In genomic region chr17:56078880-56079795, GRCm38 (mm10) we compare ENCODE assay signal across 8 mouse cellular contexts. TPM values are rescaled to one million over a fixed set of nuclear protein-coding genes. Genes with fewer than 3 reads are reported as not detected.
DNase-seq lines count a peak whose midpoint lies in the region; ATAC-seq lines count a peak whose summit lies in the region.

Gene Hdgfl2, plus strand, starts transcription at chr17:56079634.

- peak; percentile 67 for ATAC-seq in megakaryocyte progenitor cell, adult 5-6 weeks (replicated peaks; ENCODE audit: poor library complexity)

- peak; percentile 100 for DNase-seq in adipocyte (ENCODE audit: low spot score)
- peak; percentile 99 for DNase-seq in embryo, embryonic 10 days (ENCODE audit: low spot score)
- DNase-seq in gastrocnemius, postnatal 10 days: peak; percentile 100
- DNase-seq in induced T-regulatory cell, adult 2 months (ENCODE audit: low read depth): peak; percentile 100
- DNase-seq in left cerebral cortex, adult 9 months (ENCODE audit: low spot score in 2 of 2): peak; percentile 100
- peak; percentile 98 for DNase-seq in right cerebral cortex, postnatal 14 days
- peak; percentile 99 to 100 for DNase-seq in urinary bladder, postnatal 36 days (ENCODE audit: low spot score in 2 of 2)

RNA-seq across cellular contexts. Expression of gene Hdgfl2, which starts in this region (rescaled TPM):
- 10 to 100 TPM; 37.7 to 45.7 TPM for total RNA-seq in gastrocnemius, postnatal 10 days (2021)
- 20.7 and 25.4 TPM in 2 replicates for total RNA-seq in megakaryocyte progenitor cell, adult 5-6 weeks (2015)
- total RNA-seq in megakaryocyte progenitor cell, adult 5-6 weeks (2017): 80.0 and 87.8 TPM in 2 replicates

Comparison
In these comparisons a context has a peak if more than half of its experiments do, and no peak if none do; other contexts are left out.
1. Peak in every context shown above with its lines: DNase-seq and ATAC-seq.